In genomic region chr14:100227717-100228116, GRCm38 (mm10) we compare ENCODE assay signal across 24 mouse cellular contexts. TPM values are rescaled to one million over a fixed set of nuclear protein-coding genes. Genes with fewer than 3 reads are reported as not detected.
DNase-seq lines count a peak whose midpoint lies in the region; ATAC-seq and TF ChIP-seq lines count a peak whose summit lies in the region.
"Had no signal": no experiment of that assay in that cellular context is flagged by ENCODE, and none has a peak within 500 bp of the region (broad histone marks: within the 10 kb centered on the region; RNA-seq: fewer than 3 reads in every experiment).

No protein-coding gene starts in this region.

- no peaks in the 10 kb centered on the region for H3K9me3 ChIP-seq in liver, embryonic 12.5 days (replicated peaks)
- H3K9me3 ChIP-seq in liver, embryonic 15.5 days (replicated peaks): no peaks in the 10 kb centered on the region
- no peaks in the 10 kb centered on the region for H3K9me3 ChIP-seq in liver, embryonic 16.5 days (replicated peaks; ENCODE audit: control insufficient read depth, low read length)
- H3K9me3 ChIP-seq: embryonic facial prominence, embryonic 13.5 days; embryonic facial prominence, embryonic 15.5 days; forebrain, embryonic 10.5 days; forebrain, embryonic 12.5 days had no signal

- H3K4me1 ChIP-seq in kidney, adult 2 months (ENCODE audit: control insufficient read depth, insufficient read depth, low read length): peaks cover 14% of the 10 kb centered on the region
- H3K4me1 ChIP-seq in liver, embryonic 12.5 days: no peaks in the 10 kb centered on the region
- H3K4me1 ChIP-seq in liver, embryonic 15.5 days (replicated peaks): no peaks in the 10 kb centered on the region
- peaks cover 2% of the 10 kb centered on the region; the same call in 1 of the 2 replicates for H3K4me1 ChIP-seq in liver, embryonic 16.5 days (ENCODE audit: control insufficient read depth, low read depth, low read length)
- H3K4me1 ChIP-seq: embryonic facial prominence, embryonic 15.5 days had no signal

- no peak for TF ChIP-seq CTCF in kidney, adult 2 months (conservative IDR thresholded peaks at IDR 0.05; ENCODE audit: insufficient read depth, insufficient read length, low read depth, low read length)

- no peaks in the 10 kb centered on the region for H3K27me3 ChIP-seq in kidney, adult 2 months (replicated peaks; ENCODE audit: control insufficient read depth, insufficient read depth, low read length)
- no peaks in the 10 kb centered on the region for H3K27me3 ChIP-seq in liver, embryonic 12.5 days (replicated peaks)
- H3K27me3 ChIP-seq in liver, embryonic 15.5 days: no peaks in the 10 kb centered on the region
- H3K27me3 ChIP-seq in liver, embryonic 16.5 days (ENCODE audit: control insufficient read depth, insufficient read depth, low read depth, low read length): no peaks in the 10 kb centered on the region
- H3K27me3 ChIP-seq: embryonic facial prominence, embryonic 13.5 days; embryonic facial prominence, embryonic 15.5 days; forebrain, embryonic 12.5 days had no signal

- H3K4me2 ChIP-seq in liver, embryonic 12.5 days: no peak overlapping the region
- no peak overlapping the region for H3K4me2 ChIP-seq in liver, embryonic 15.5 days
- H3K4me2 ChIP-seq in liver, embryonic 16.5 days (ENCODE audit: low read depth, low read length): 0 out of 2 replicates have a peak overlapping the region, but pooled peaks have one; percentile 13
- H3K4me2 ChIP-seq: embryonic facial prominence, embryonic 13.5 days; embryonic facial prominence, embryonic 15.5 days; forebrain, embryonic 12.5 days had no signal

- no peak for ATAC-seq in liver, embryonic 12.5 days
- ATAC-seq in liver, embryonic 15.5 days (ENCODE audit: insufficient read depth): no peak
- ATAC-seq in liver, embryonic 16.5 days (ENCODE audit: low read depth): no peak; the same call in 1 of the 2 replicates
- ATAC-seq: forebrain, embryonic 14.5 days had no signal

- H3K4me3 ChIP-seq in kidney, adult 2 months (ENCODE audit: insufficient read depth, low read depth, low read length): no peak overlapping the region
- no peak overlapping the region for H3K4me3 ChIP-seq in liver, embryonic 12.5 days
- H3K4me3 ChIP-seq in liver, embryonic 15.5 days (replicated peaks): no peak overlapping the region
- no peak overlapping the region for H3K4me3 ChIP-seq in liver, embryonic 16.5 days (ENCODE audit: low read depth, low read length)
- H3K4me3 ChIP-seq: embryonic facial prominence, embryonic 13.5 days; embryonic facial prominence, embryonic 15.5 days; erythroblast, embryonic 14.5 days; forebrain, embryonic 10.5 days; forebrain, embryonic 12.5 days had no signal

- intact Hi-C loops in heart, postnatal 10 days (cut with DNase I): no loop called here

- no peak for DNase-seq in kidney, adult 2 months
- no peak for DNase-seq in kidney, adult 18-20 months
- DNase-seq in liver: no peak
- no peak for DNase-seq in thymus, postnatal 0 days (ENCODE audit: low spot score)
- DNase-seq in heart, postnatal 10 days: no peak
- DNase-seq: adrenal gland, adult 2 months; adrenal gland, postnatal 10 days; adrenal gland, postnatal 25 days; cerebellum, adult 11 months; cerebellum, adult 18-20 months; cerebellum, adult 8-10 months; cerebellum, adult 9-11 months; cerebellum, postnatal 14 days; cerebellum, postnatal 36 days; embryo, embryonic 11 days had no signal

- H3K9ac ChIP-seq in liver, embryonic 12.5 days: no peak overlapping the region
- H3K9ac ChIP-seq in liver, embryonic 15.5 days: no peak overlapping the region
- no peak overlapping the region for H3K9ac ChIP-seq in liver, embryonic 16.5 days (ENCODE audit: low read depth, low read length)
- H3K9ac ChIP-seq: embryonic facial prominence, embryonic 13.5 days; embryonic facial prominence, embryonic 15.5 days; forebrain, embryonic 12.5 days had no signal

- peak overlapping the region; percentile 50; the same call in 1 of the 2 replicates for H3K27ac ChIP-seq in kidney, adult 2 months (ENCODE audit: insufficient read depth, low read depth, low read length)
- peak overlapping the region; percentile 25; the same call in 1 of the 2 replicates for H3K27ac ChIP-seq in liver, embryonic 12.5 days
- H3K27ac ChIP-seq in liver, embryonic 15.5 days (replicated peaks): peak overlapping the region; percentile 62; the same call in 1 of the 2 replicates
- H3K27ac ChIP-seq in liver, embryonic 16.5 days (ENCODE audit: low read length): peak overlapping the region; percentile 48; the same call in 1 of the 2 replicates
- H3K27ac ChIP-seq: embryonic facial prominence, embryonic 13.5 days; embryonic facial prominence, embryonic 15.5 days; forebrain, embryonic 10.5 days; forebrain, embryonic 12.5 days had no signal

- 64% methylated on average over 6 of the region's 6 CpGs for WGBS in kidney, adult 2 months
- WGBS in liver, embryonic 12.5 days (ENCODE audit: insufficient replicate concordance): 71% methylated on average over 6 of the region's 6 CpGs
- 69% methylated on average over 6 of the region's 6 CpGs for WGBS in liver, embryonic 15.5 days (ENCODE audit: insufficient replicate concordance)
- WGBS in liver, embryonic 16.5 days (ENCODE audit: insufficient replicate concordance): 64% methylated on average over 6 of the region's 6 CpGs

- no peak for TF ChIP-seq POLR2A in kidney, adult 2 months (IDR thresholded peaks at IDR 0.05; ENCODE audit: low read depth, low read length)

- H3K36me3 ChIP-seq in kidney, adult 2 months (ENCODE audit: control insufficient read depth, insufficient read depth, low read length): no peaks in the 10 kb centered on the region
- no peaks in the 10 kb centered on the region for H3K36me3 ChIP-seq in liver, embryonic 12.5 days
- no peaks in the 10 kb centered on the region for H3K36me3 ChIP-seq in liver, embryonic 15.5 days (replicated peaks)
- no peaks in the 10 kb centered on the region for H3K36me3 ChIP-seq in liver, embryonic 16.5 days (ENCODE audit: control insufficient read depth, insufficient read depth)
- H3K36me3 ChIP-seq: embryonic facial prominence, embryonic 13.5 days; embryonic facial prominence, embryonic 15.5 days; forebrain, embryonic 10.5 days; forebrain, embryonic 12.5 days had no signal

RNA-seq across cellular contexts. Expression of gene Klf12, which starts 56.8 kb away (rescaled TPM):
- polyA plus RNA-seq in kidney, adult 2 months (2012; rRNA removed): 10.4 and 11.0 TPM in 2 replicates
- polyA plus RNA-seq in liver, embryonic 12.5 days (2016; fragmentation: Nextera tagmentation; extraction: Ambion mirVana): 5.4 and 6.7 TPM in 2 replicates
- 5.7 and 6.2 TPM in 2 replicates for polyA plus RNA-seq in liver, embryonic 15.5 days (2015; fragmentation: Nextera tagmentation; extraction: Ambion mirVana)
- 5.7 and 7.4 TPM in 2 replicates for polyA plus RNA-seq in liver, embryonic 16.5 days (2015; fragmentation: Nextera tagmentation; extraction: Ambion mirVana)
- 5.4 and 8.8 TPM in 2 replicates for polyA plus RNA-seq in thymus, postnatal 0 days (2015; fragmentation: Nextera tagmentation; extraction: Ambion mirVana)
- total RNA-seq in heart, postnatal 10 days (2021): 10 to 100 TPM; 15.3 to 17.4 TPM
- polyA plus RNA-seq: erythroblast, embryonic 14.5 days had no signal
